In the genomic region with DNA sequence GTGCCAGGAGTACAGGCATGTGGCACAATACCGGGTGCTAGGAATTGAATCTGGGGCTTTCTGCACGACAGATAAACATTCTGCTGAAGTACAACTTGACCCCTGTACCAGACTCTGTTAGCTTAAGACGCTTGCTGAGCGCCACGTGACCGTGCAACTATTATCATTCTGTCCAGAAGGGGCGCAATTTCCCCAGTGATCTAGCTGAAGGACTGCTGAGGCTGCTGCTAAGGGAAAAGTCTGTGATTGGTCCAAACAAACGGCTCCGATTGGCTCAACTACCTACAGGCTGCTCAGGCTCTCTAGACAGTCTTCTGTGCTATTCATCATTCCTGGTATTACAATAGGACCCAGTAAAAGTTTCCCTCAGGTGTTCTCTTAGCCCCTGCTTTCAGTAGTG, we compare ENCODE assay signal across 8 mouse cellular contexts. TPM values are rescaled to one million over a fixed set of nuclear protein-coding genes. Genes with fewer than 3 reads are reported as not detected.
A peak's percentile ranks its signal among the peaks of the same experiment; 100 is the strongest.
DNase-seq lines count a peak whose midpoint lies in the region; ATAC-seq lines count a peak whose summit lies in the region.

No protein-coding gene starts in this region.

- intact Hi-C loops in gastrocnemius, postnatal 14 days (cut with DNase I; ENCODE audit: low total_unique reads) = no loop called here

- peak; percentile 72 for ATAC-seq in inflammation-experienced regulatory T-cells, adult 6 months
- ATAC-seq in megakaryocyte progenitor cell, adult 5-6 weeks (replicated peaks; ENCODE audit: poor library complexity) = peak; percentile 76

- DNase-seq in adipocyte (ENCODE audit: low spot score) = peak; percentile 53
- DNase-seq in embryo, embryonic 10 days (ENCODE audit: low spot score) = peak; percentile 97
- peak; percentile 87 for DNase-seq in gastrocnemius, postnatal 14 days
- peak; percentile 59 to 94 for DNase-seq in left cerebral cortex, adult 9 months (ENCODE audit: low spot score in 2 of 2)
- peak; percentile 88 for DNase-seq in right cerebral cortex, postnatal 14 days
- DNase-seq in urinary bladder, postnatal 25 days (ENCODE audit: low spot score) = peak; percentile 84

RNA-seq across cellular contexts. Expression of gene Map2k3, which starts 4.6 kb away (rescaled TPM):
- 100 to 1,000 TPM; 144 to 173 TPM for total RNA-seq in gastrocnemius, postnatal 14 days (2021)
- 100 to 1,000 TPM in 1 of 3 experiments, 10 to 100 TPM in 2; 46.2 to 121 (median 54.2) TPM for polyA plus RNA-seq in inflammation-experienced regulatory T-cells, adult 6 months (2017; shearing (Covaris generic))
- total RNA-seq in megakaryocyte progenitor cell, adult 5-6 weeks (2015) = 29.9 and 32.7 TPM in 2 replicates
- total RNA-seq in megakaryocyte progenitor cell, adult 5-6 weeks (2017) = 13.5 and 17.5 TPM in 2 replicates

RNA-seq across cellular contexts. Expression of gene Natd1, which starts 12.7 kb away (rescaled TPM):
- 10 to 100 TPM; 10.6 to 11.9 TPM for total RNA-seq in gastrocnemius, postnatal 14 days (2021)
- polyA plus RNA-seq in inflammation-experienced regulatory T-cells, adult 6 months (2017; shearing (Covaris generic)) = 1 to 10 TPM; 5.4 to 6.7 (median 6.4) TPM
- total RNA-seq in megakaryocyte progenitor cell, adult 5-6 weeks (2015) = 2.2 and 2.3 TPM in 2 replicates
- total RNA-seq in megakaryocyte progenitor cell, adult 5-6 weeks (2017) = 0.67 and 0.98 TPM in 2 replicates

RNA-seq across cellular contexts. Expression of gene Tmem11, which starts 48.2 kb away (rescaled TPM):
- 10 to 100 TPM; 35.6 to 38.0 TPM for total RNA-seq in gastrocnemius, postnatal 14 days (2021)
- 10 to 100 TPM; 22.8 to 30.3 (median 28.2) TPM for polyA plus RNA-seq in inflammation-experienced regulatory T-cells, adult 6 months (2017; shearing (Covaris generic))
- 23.9 and 30.3 TPM in 2 replicates for total RNA-seq in megakaryocyte progenitor cell, adult 5-6 weeks (2015)
- total RNA-seq in megakaryocyte progenitor cell, adult 5-6 weeks (2017) = 66.9 and 71.3 TPM in 2 replicates

Comparison
In these comparisons a context has a peak if more than half of its experiments do, and no peak if none do; other contexts are left out.
1. Peak in every context shown above with its lines: DNase-seq and ATAC-seq.
2. RNA of gene Map2k3, which starts 4.6 kb away (total RNA-seq): 144 to 173 TPM in gastrocnemius, postnatal 14 days; 13.5 to 32.7 TPM in megakaryocyte progenitor cell, adult 5-6 weeks; every median in the first group is over 4 times any median in the second.